Mouse (Mus musculus): ENCODE results near the gene Hs6st2.

- TF ChIP-seq CTCF (IDR thresholded peaks at IDR 0.05; ENCODE audit: control insufficient read depth, insufficient read depth, insufficient read length), result no peak
- TF ChIP-seq CEBPB (IDR thresholded peaks at IDR 0.05; ENCODE audit: low read depth), result no peak
- no peak for TF ChIP-seq MYOG (IDR thresholded peaks at IDR 0.05; ENCODE audit: control insufficient read depth, extremely low read depth, insufficient read length)
- no peak for TF ChIP-seq USF1 (IDR thresholded peaks at IDR 0.05; ENCODE audit: low read depth)
- TF ChIP-seq MYOD1 (IDR thresholded peaks at IDR 0.05; ENCODE audit: control insufficient read depth, insufficient read length, low read depth), result no peak
- TF ChIP-seq MAX (IDR thresholded peaks at IDR 0.05), result no peak
Measured at GRCm38 (mm10) chrX:51506526-51506925, 175.1 kb downstream of the Hs6st2 start.

Measured in C2C12 (cell line).